Mouse (Mus musculus) liver, postnatal 0 days (tissue): Measurements from ENCODE around the gene Mme.

Source experiments
- CTCF ChIP-seq: sonication (generic); IDR thresholded peaks from 2 replicates; pipeline ENCODE4 v1.5.1; 2016; ENCODE audit warnings: antibody characterized with exemption, low read depth
- EP300 ChIP-seq: IDR thresholded peaks from 2 replicates; pipeline ENCODE4 v1.6.1; 2016; ENCODE audit warnings: antibody characterized with exemption, low read depth, mild to moderate bottlenecking

DNA sequence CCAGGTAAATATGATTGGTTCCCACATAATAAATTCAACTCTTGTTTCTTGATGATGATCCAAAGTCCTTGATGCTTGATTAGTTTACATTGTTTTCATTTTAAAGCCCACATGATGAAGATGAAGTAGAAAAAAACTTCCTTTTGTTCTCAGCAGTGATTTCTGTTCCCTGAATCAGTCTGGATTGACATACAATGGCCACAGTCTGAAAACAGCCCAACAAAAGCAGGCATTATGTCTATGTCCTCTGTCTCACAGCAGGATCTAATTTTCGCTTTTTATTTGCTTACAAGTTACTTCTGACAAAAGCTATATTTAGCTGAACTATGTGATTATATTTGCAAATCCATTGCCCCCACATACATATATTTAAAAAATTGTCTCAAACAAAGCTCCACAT, 17.7 kb upstream of the Mme start:
- TF ChIP-seq CTCF, result no peak
- TF ChIP-seq EP300, result no peak
